Mouse (Mus musculus) ES-E14 (cell line): ENCODE measurements at regions not wholly inside any gene's neighbourhood (a gene's known extent, or its start where the extent isn't known, plus 50 kb on each side); places are given as distances from the start of the nearest gene placed in this dataset.

ENCODE experiments used
- DNase-seq: peaks from one replicate; pipeline ENCODE4 v3.0.0-alpha.2; 2013; ENCODE audit warnings: low read depth, low spot score
- H3K27ac ChIP-seq: 2 replicates; pipeline ENCODE4 v1.5.1; 2012; ENCODE audit warnings: low read depth, mild to moderate bottlenecking, low read length, moderate library complexity, mixed read lengths; ENCODE audit not compliant: poor library complexity, insufficient read depth, severe bottlenecking
- H3K36me3 ChIP-seq: 2 replicates; pipeline ENCODE4 v1.6.1; 2012; ENCODE audit warnings: mild to moderate bottlenecking, low read length, moderate library complexity, mixed read lengths; ENCODE audit not compliant: control insufficient read depth, poor library complexity, insufficient read depth, severe bottlenecking
- H3K4me1 ChIP-seq, 2 experiments: fragments of 150-350 bp in 1 of 2; sonication (generic) in 1 of 2; 2 replicates each; pipeline ENCODE4 v1.6.1; 2012; ENCODE audit warnings: low read length in 2 of 2, mild to moderate bottlenecking in 1 of 2, mixed read lengths in 1 of 2; ENCODE audit not compliant: control insufficient read depth in 2 of 2, insufficient read depth in 2 of 2, poor library complexity in 1 of 2
- H3K4me3 ChIP-seq, 2 experiments: fragments of 150-350 bp in 1 of 2; sonication (generic) in 1 of 2; 2 replicates each; pipeline ENCODE4 v1.5.1; 2012; ENCODE audit warnings: low read length in 2 of 2, low read depth in 1 of 2, mild to moderate bottlenecking in 1 of 2, mixed read lengths in 1 of 2; ENCODE audit not compliant: insufficient read depth in 1 of 2, poor library complexity in 1 of 2, severe bottlenecking in 1 of 2
- H3K9ac ChIP-seq: 2 replicates; pipeline ENCODE4 v1.6.1; 2012; ENCODE audit warnings: low read depth, mild to moderate bottlenecking, low read length, mixed read lengths; ENCODE audit not compliant: poor library complexity, insufficient read depth, severe bottlenecking
- H3K9me3 ChIP-seq: fragments of 150-350 bp; sonication (generic); 2 replicates; pipeline ENCODE4 v1.6.1; 2012; ENCODE audit warnings: low read depth, mild to moderate bottlenecking, low read length; ENCODE audit not compliant: control insufficient read depth, insufficient read depth
- CHD2 ChIP-seq: IDR thresholded peaks from 2 replicates; pipeline ENCODE4 v1.6.1; 2014; ENCODE audit warnings: mild to moderate bottlenecking, low read depth, low read length, inconsistent platforms
- HCFC1 ChIP-seq: IDR thresholded peaks from 2 replicates; pipeline ENCODE4 v1.6.1; 2012; ENCODE audit warnings: low read length, inconsistent platforms, borderline replicate concordance; ENCODE audit not compliant: insufficient read depth
- MAFK ChIP-seq: IDR thresholded peaks from 2 replicates; pipeline ENCODE4 v1.6.1; 2014; ENCODE audit warnings: mild to moderate bottlenecking, low read depth, low read length, inconsistent platforms; ENCODE audit not compliant: insufficient read depth
- ZC3H11A ChIP-seq: IDR thresholded peaks from 2 replicates; pipeline ENCODE4 v1.6.1; 2012; ENCODE audit warnings: low read depth, mild to moderate bottlenecking, inconsistent platforms, low read length, borderline replicate concordance
- ZNF384 ChIP-seq: IDR thresholded peaks from 2 replicates; pipeline ENCODE4 v1.6.1; 2012; ENCODE audit warnings: low read depth, low read length, inconsistent platforms
- in situ Hi-C, 2 experiments: fragments of 600-800 bp; cut with MboI; formaldehyde crosslinking; loops; one replicate each; pipeline ENCODE4 v1.15.1; 2025; ENCODE audit warnings: low sequenced_read_pairs in 2 of 2, inconsistent platforms in 1 of 2; ENCODE audit not compliant: unreplicated experiment in 2 of 2

- H3K4me3 ChIP-seq: no peak overlapping the region
- no peak for DNase-seq
- H3K27ac ChIP-seq: no peak overlapping the region
- H3K4me1 ChIP-seq: no peaks in the 10 kb centered on the region
- H3K9me3 ChIP-seq: no peaks in the 10 kb centered on the region
- TF ChIP-seq ZC3H11A (no peak), CHD2 (no peak), HCFC1 (no peak), MAFK (no peak), ZNF384 (no peak)
- no peak overlapping the region for H3K9ac ChIP-seq
- in situ Hi-C loops: no loop called here
- no peaks in the 10 kb centered on the region for H3K36me3 ChIP-seq
Observed at GRCm38 (mm10) chr7:94504748-94505147, 1425.1 kb downstream of the Fam181b start.

GRCm38 (mm10) chr7:94517002-94517401 is 1437.3 kb downstream of the Fam181b start:
- H3K4me3 ChIP-seq: no peak overlapping the region
- H3K36me3 ChIP-seq: no peaks in the 10 kb centered on the region
- no peak overlapping the region for H3K9ac ChIP-seq
- in situ Hi-C loops: no loop called here
- no peak overlapping the region for H3K27ac ChIP-seq
- H3K4me1 ChIP-seq: no peaks in the 10 kb centered on the region
- DNase-seq: no peak
- no peaks in the 10 kb centered on the region for H3K9me3 ChIP-seq
- TF ChIP-seq HCFC1 (no peak), CHD2 (no peak), ZNF384 (no peak), ZC3H11A (no peak), MAFK (no peak)

- H3K4me3 ChIP-seq: no peak overlapping the region
- in situ Hi-C loops: no loop called here
- H3K9me3 ChIP-seq: no peaks in the 10 kb centered on the region
- H3K27ac ChIP-seq: no peak overlapping the region
- H3K36me3 ChIP-seq: no peaks in the 10 kb centered on the region
- DNase-seq: no peak
- no peak overlapping the region for H3K9ac ChIP-seq
- no peaks in the 10 kb centered on the region for H3K4me1 ChIP-seq
- TF ChIP-seq ZC3H11A (no peak), CHD2 (no peak), ZNF384 (no peak), HCFC1 (no peak), MAFK (no peak)
Observed at GRCm38 (mm10) chr7:94532520-94532919, 1452.9 kb downstream of the Fam181b start.

- in situ Hi-C loops: no loop called here
- DNase-seq: no peak
- Histone ChIP-seq H3K9me3 (no peaks in the 10 kb centered on the region), H3K4me3 (no peak overlapping the region), H3K36me3 (no peaks in the 10 kb centered on the region), H3K4me1 (no peaks in the 10 kb centered on the region), H3K9ac (no peak overlapping the region), H3K27ac (no peak overlapping the region)
- TF ChIP-seq ZC3H11A (no peak), CHD2 (no peak), MAFK (no peak), ZNF384 (no peak), HCFC1 (no peak)
Observed at GRCm38 (mm10) chr7:94548332-94548731, 1468.7 kb downstream of the Fam181b start.

- TF ChIP-seq ZNF384: no peak
- TF ChIP-seq HCFC1: no peak
- TF ChIP-seq MAFK: no peak
- TF ChIP-seq CHD2: no peak
- H3K9ac ChIP-seq: no peak overlapping the region
- H3K4me3 ChIP-seq: no peak overlapping the region
- no peaks in the 10 kb centered on the region for H3K9me3 ChIP-seq
- no peaks in the 10 kb centered on the region for H3K36me3 ChIP-seq
- no peak overlapping the region for H3K27ac ChIP-seq
- no peaks in the 10 kb centered on the region for H3K4me1 ChIP-seq
- in situ Hi-C loops: no loop called here
- DNase-seq: no peak
Observed at GRCm38 (mm10) chr7:94581475-94581874, 1501.8 kb downstream of the Fam181b start.
